8 mouse cellular contexts compared by ENCODE assay signal in genomic region chr12:6046866-6047689, GRCm38 (mm10).
DNase-seq lines count a peak whose midpoint lies in the region; ATAC-seq and TF ChIP-seq lines count a peak whose summit lies in the region.
"Had no signal": no experiment of that assay in that cellular context is flagged by ENCODE, and none has a peak within 500 bp of the region (broad histone marks: within the 10 kb centered on the region; RNA-seq: fewer than 3 reads in every experiment).

No protein-coding gene starts in this region.

- 28% methylated on average over 9 of the region's 9 CpGs for WGBS in cerebellum, adult 2 months
- 32% methylated on average over 9 of the region's 9 CpGs for WGBS in hindbrain, postnatal 0 days
- WGBS in midbrain, embryonic 16.5 days = 35% methylated on average over 9 of the region's 9 CpGs
- WGBS in kidney, adult 2 months = 75% methylated on average over 9 of the region's 9 CpGs

- no peak overlapping the region for H3K4me2 ChIP-seq in hindbrain, postnatal 0 days (ENCODE audit: low read depth, low read length)
- no peak overlapping the region for H3K4me2 ChIP-seq in midbrain, embryonic 16.5 days (ENCODE audit: low read length)
- H3K4me2 ChIP-seq: heart, embryonic 12.5 days had no signal

- no peak overlapping the region for H3K4me3 ChIP-seq in cerebellum, adult 2 months (replicated peaks; ENCODE audit: insufficient read depth, low read depth, low read length)
- H3K4me3 ChIP-seq in hindbrain, postnatal 0 days (ENCODE audit: low read length) = no peak overlapping the region
- H3K4me3 ChIP-seq in midbrain, embryonic 16.5 days (ENCODE audit: low read depth, low read length) = no peak overlapping the region
- H3K4me3 ChIP-seq in kidney, adult 2 months (ENCODE audit: insufficient read depth, low read depth, low read length) = no peak overlapping the region
- H3K4me3 ChIP-seq: heart, embryonic 12.5 days had no signal

- peaks cover 9% of the 10 kb centered on the region; the same call in 1 of the 2 replicates for H3K4me1 ChIP-seq in cerebellum, adult 2 months (ENCODE audit: control insufficient read depth, insufficient read depth, low read length)
- H3K4me1 ChIP-seq in hindbrain, postnatal 0 days (ENCODE audit: insufficient read depth, low read length) = no peaks in the 10 kb centered on the region; the same call in 1 of the 2 replicates
- peaks cover 7% of the 10 kb centered on the region; the same call in 1 of the 2 replicates for H3K4me1 ChIP-seq in midbrain, embryonic 16.5 days (ENCODE audit: control insufficient read depth, insufficient read depth, low read length)
- H3K4me1 ChIP-seq in kidney, adult 2 months (ENCODE audit: control insufficient read depth, insufficient read depth, low read length) = no peaks in the 10 kb centered on the region
- H3K4me1 ChIP-seq: heart, embryonic 12.5 days had no signal

- no peaks in the 10 kb centered on the region for H3K36me3 ChIP-seq in hindbrain, postnatal 0 days (ENCODE audit: insufficient read depth, low read length)
- H3K36me3 ChIP-seq in midbrain, embryonic 16.5 days (ENCODE audit: control insufficient read depth, insufficient read depth, low read length) = no peaks in the 10 kb centered on the region
- H3K36me3 ChIP-seq in kidney, adult 2 months (ENCODE audit: control insufficient read depth, insufficient read depth, low read length) = no peaks in the 10 kb centered on the region
- H3K36me3 ChIP-seq: heart, embryonic 12.5 days had no signal

- peak; percentile 93 for DNase-seq in brain, embryonic 14.5 days (ENCODE audit: low read depth)
- DNase-seq in cerebellum, adult 2 months = peak; percentile 67 to 88
- DNase-seq in hindbrain, postnatal 0 days (ENCODE audit: low spot score) = peak; percentile 61
- no peak for DNase-seq in urinary bladder, adult 18-20 months (ENCODE audit: low spot score in 2 of 2)
- no peak for DNase-seq in kidney, adult 2 months

- H3K9me3 ChIP-seq in hindbrain, postnatal 0 days (ENCODE audit: low read length) = no peaks in the 10 kb centered on the region
- H3K9me3 ChIP-seq in midbrain, embryonic 16.5 days (replicated peaks; ENCODE audit: control insufficient read depth, low read length, poor library complexity, severe bottlenecking) = no peaks in the 10 kb centered on the region
- H3K9me3 ChIP-seq: heart, embryonic 12.5 days had no signal

- no peaks in the 10 kb centered on the region for H3K27me3 ChIP-seq in cerebellum, adult 2 months (ENCODE audit: control insufficient read depth, insufficient read depth, low read length)
- no peaks in the 10 kb centered on the region for H3K27me3 ChIP-seq in hindbrain, postnatal 0 days (ENCODE audit: insufficient read depth, low read length)
- no peaks in the 10 kb centered on the region for H3K27me3 ChIP-seq in midbrain, embryonic 16.5 days (ENCODE audit: control insufficient read depth, insufficient read depth, low read depth, low read length)
- H3K27me3 ChIP-seq in kidney, adult 2 months (replicated peaks; ENCODE audit: control insufficient read depth, insufficient read depth, low read length) = no peaks in the 10 kb centered on the region
- H3K27me3 ChIP-seq: heart, embryonic 12.5 days had no signal

- no peak for TF ChIP-seq POLR2A in brain, embryonic 14.5 days (IDR thresholded peaks at IDR 0.05; ENCODE audit: borderline replicate concordance, extremely low read depth, insufficient read depth, insufficient read length, poor library complexity, severe bottlenecking)
- TF ChIP-seq POLR2A in cerebellum, adult 2 months (IDR thresholded peaks at IDR 0.05; ENCODE audit: borderline replicate concordance, insufficient read depth, low read length) = no peak
- no peak for TF ChIP-seq POLR2A in kidney, adult 2 months (IDR thresholded peaks at IDR 0.05; ENCODE audit: low read depth, low read length)

- ATAC-seq in hindbrain, postnatal 0 days = peak; percentile 45; the same call in 1 of the 2 replicates
- peak; percentile 56; the same call in 1 of the 2 replicates for ATAC-seq in midbrain, embryonic 16.5 days
- no peak for ATAC-seq in CD4-positive, CD25-positive, alpha-beta regulatory T cell, adult 4 months

- TF ChIP-seq CTCF in brain, embryonic 14.5 days (IDR thresholded peaks at IDR 0.05; ENCODE audit: borderline replicate concordance, extremely low read depth, insufficient read depth, insufficient read length) = no peak
- TF ChIP-seq CTCF in cerebellum, adult 2 months (IDR thresholded peaks at IDR 0.05; ENCODE audit: borderline replicate concordance, insufficient read depth, low read depth, low read length) = no peak
- no peak for TF ChIP-seq CTCF in hindbrain, postnatal 0 days (IDR thresholded peaks at IDR 0.05; ENCODE audit: low read depth)
- TF ChIP-seq CTCF in kidney, adult 2 months (conservative IDR thresholded peaks at IDR 0.05; ENCODE audit: insufficient read depth, insufficient read length, low read depth, low read length) = no peak

- H3K9ac ChIP-seq in hindbrain, postnatal 0 days (replicated peaks; ENCODE audit: low read length) = no peak overlapping the region
- H3K9ac ChIP-seq in midbrain, embryonic 16.5 days (ENCODE audit: low read depth, low read length) = no peak overlapping the region
- H3K9ac ChIP-seq: heart, embryonic 12.5 days had no signal

- no peak overlapping the region for H3K27ac ChIP-seq in cerebellum, adult 2 months (ENCODE audit: insufficient read depth, low read length)
- peak overlapping the region; percentile 27; the same call in 1 of the 2 replicates for H3K27ac ChIP-seq in hindbrain, postnatal 0 days
- H3K27ac ChIP-seq in midbrain, embryonic 16.5 days (ENCODE audit: low read length) = peak overlapping the region; percentile 44; the same call in 1 of the 2 replicates
- no peak overlapping the region for H3K27ac ChIP-seq in kidney, adult 2 months (ENCODE audit: insufficient read depth, low read depth, low read length)

Comparison
In these comparisons a context has a peak if more than half of its experiments do, and no peak if none do; other contexts are left out.
1. DNase-seq: peak in brain, embryonic 14.5 days (single experiment), cerebellum, adult 2 months (2 of 2) and hindbrain, postnatal 0 days (single experiment); none in urinary bladder, adult 18-20 months (0 of 2) and kidney, adult 2 months (single experiment).
2. H3K27ac ChIP-seq: peak in hindbrain, postnatal 0 days (single experiment) and midbrain, embryonic 16.5 days (single experiment); none in cerebellum, adult 2 months (single experiment) and kidney, adult 2 months (single experiment).